8 mouse cellular contexts compared by ENCODE assay signal in the genomic region with DNA sequence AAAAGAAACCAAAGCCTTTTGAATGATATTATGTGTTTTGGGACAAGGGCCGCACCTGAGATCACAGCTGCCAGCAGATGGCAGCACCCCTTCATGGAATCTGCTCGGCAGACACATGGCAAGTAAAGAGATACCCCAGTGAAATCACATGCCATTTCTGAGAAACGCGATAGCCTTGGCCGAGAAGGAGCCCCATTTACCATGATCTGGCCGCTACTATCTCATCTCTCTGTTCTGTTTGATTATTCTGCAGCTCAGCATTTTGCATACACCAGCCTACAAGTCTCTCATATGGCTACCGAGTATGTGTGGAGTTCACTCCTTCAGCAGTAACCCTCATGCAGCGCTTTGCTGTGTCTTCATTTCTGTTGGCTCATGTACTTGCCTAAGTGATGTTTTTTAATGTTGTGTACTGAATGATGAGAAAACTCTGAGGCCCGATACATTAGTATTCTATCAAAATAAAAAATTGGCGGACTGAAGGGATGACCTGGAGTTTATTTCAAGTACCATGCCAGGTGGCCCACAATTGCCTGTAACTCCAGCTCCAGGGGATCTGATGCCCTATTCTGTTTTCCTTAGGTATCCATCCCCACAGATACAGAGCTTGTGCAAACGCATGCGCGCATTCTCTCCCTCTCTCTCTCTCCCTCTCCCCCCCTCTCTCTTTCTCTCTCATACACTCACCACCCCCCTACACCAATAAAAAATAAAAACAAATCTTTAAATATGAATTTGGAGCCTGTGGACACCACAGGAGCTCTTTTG.
DNase-seq lines count a peak whose midpoint lies in the region; ATAC-seq and TF ChIP-seq lines count a peak whose summit lies in the region.

No protein-coding gene starts in this region.

- peak; percentile 37 to 90 for TF ChIP-seq CTCF in CH12.LX (conservative IDR thresholded peaks at IDR 0.05 in 1 of 2, IDR thresholded peaks at IDR 0.05 in 1 of 2; ENCODE audit: low read depth in 2 of 2, low read length in 2 of 2)
- TF ChIP-seq CTCF in brain, embryonic 14.5 days (IDR thresholded peaks at IDR 0.05; ENCODE audit: borderline replicate concordance, extremely low read depth, insufficient read depth, insufficient read length) = peak; percentile 92
- TF ChIP-seq CTCF in lung, adult 2 months (IDR thresholded peaks at IDR 0.05; ENCODE audit: insufficient read depth, low read length) = peak; percentile 86

- in situ Hi-C loops in CH12.LX (cut with MboI; ENCODE audit: low pct_ligation_motif_present, low pct_unique_long_range_greater_than_20kb, low sequenced_read_pairs) = loop anchor here (25.0 kb wide), 1 partner anchor 848 kb away; no protein-coding TSS in a partner anchor

- no peak for ATAC-seq in heart, embryonic 15.5 days (replicated peaks; ENCODE audit: insufficient number of reproducible peaks, insufficient read depth, low FRiP score, low read depth)
- ATAC-seq in neutrophil, adult 5-6 weeks (ENCODE audit: extremely low read depth, insufficient number of reproducible peaks, low FRiP score, poor library complexity, severe bottlenecking) = peak; percentile 58; the same call in 1 of the 2 replicates

- H3K4me2 ChIP-seq in CH12.LX (ENCODE audit: insufficient read depth, low read depth, poor library complexity, severe bottlenecking) = peak overlapping the region; percentile 50
- H3K4me2 ChIP-seq in heart, embryonic 15.5 days = peak overlapping the region; percentile 41

- peak; percentile 85 for DNase-seq in CH12.LX (ENCODE audit: extremely low read depth)
- DNase-seq in brain, embryonic 14.5 days (ENCODE audit: low read depth) = peak; percentile 92
- peak; percentile 75 for DNase-seq in forebrain, embryonic 10.5 days (ENCODE audit: extremely low spot score, low spot score)
- DNase-seq in kidney, postnatal 36 days = peak; percentile 43 to 85
- DNase-seq in lung, adult 2 months = peak; percentile 66
- peak; percentile 88 for DNase-seq in testis, postnatal 10 days (ENCODE audit: low spot score)

- no peak for TF ChIP-seq EP300 in CH12.LX (IDR thresholded peaks at IDR 0.05; ENCODE audit: low read length)

- no peak for TF ChIP-seq POLR2A in CH12.LX (IDR thresholded peaks at IDR 0.05; ENCODE audit: low read depth, low read length)
- TF ChIP-seq POLR2A in brain, embryonic 14.5 days (IDR thresholded peaks at IDR 0.05; ENCODE audit: borderline replicate concordance, extremely low read depth, insufficient read depth, insufficient read length, poor library complexity, severe bottlenecking) = no peak
- no peak for TF ChIP-seq POLR2A in lung, adult 2 months (IDR thresholded peaks at IDR 0.05; ENCODE audit: borderline replicate concordance, extremely low read depth, low read depth, low read length)

- H3K27ac ChIP-seq in CH12.LX (ENCODE audit: insufficient read depth, low read depth) = no peak overlapping the region
- no peak overlapping the region for H3K27ac ChIP-seq in forebrain, embryonic 10.5 days
- no peak overlapping the region for H3K27ac ChIP-seq in heart, embryonic 15.5 days

- no peaks in the 10 kb centered on the region for H3K36me3 ChIP-seq in CH12.LX (replicated peaks in 1 of 2; ENCODE audit: control insufficient read depth in 1 of 2, insufficient read depth in 1 of 2, low read length in 1 of 2)
- H3K36me3 ChIP-seq in forebrain, embryonic 10.5 days (replicated peaks) = 0 out of 2 replicates have a peak, but pooled peaks cover 4% of the 10 kb centered on the region
- no peaks in the 10 kb centered on the region for H3K36me3 ChIP-seq in heart, embryonic 15.5 days

- 43% methylated on average over 13 of the region's 13 CpGs for WGBS in forebrain, embryonic 10.5 days
- WGBS in heart, embryonic 15.5 days = 43% methylated on average over 13 of the region's 13 CpGs
- WGBS in lung, adult 2 months = 43% methylated on average over 13 of the region's 13 CpGs

- peak overlapping the region; percentile 40; the same call in 1 of the 2 replicates for H3K9ac ChIP-seq in CH12.LX (ENCODE audit: insufficient read depth, low read depth)
- H3K9ac ChIP-seq in heart, embryonic 15.5 days = no peak overlapping the region

- TF ChIP-seq RAD21 in CH12.LX (IDR thresholded peaks at IDR 0.05; ENCODE audit: low read depth, low read length) = peak; percentile 96

- peaks cover 13 to 30% of the 10 kb centered on the region in 2 experiments for H3K4me1 ChIP-seq in CH12.LX (ENCODE audit: control insufficient read depth in 1 of 2, insufficient read depth in 2 of 2)
- H3K4me1 ChIP-seq in forebrain, embryonic 10.5 days = 0 out of 2 replicates have a peak, but pooled peaks cover 3% of the 10 kb centered on the region
- no peaks in the 10 kb centered on the region; the same call in 1 of the 2 replicates for H3K4me1 ChIP-seq in heart, embryonic 15.5 days (replicated peaks)
- no peaks in the 10 kb centered on the region for H3K4me1 ChIP-seq in lung, adult 2 months (ENCODE audit: control insufficient read depth, insufficient read depth, low read length)

- no peaks in the 10 kb centered on the region for H3K27me3 ChIP-seq in CH12.LX (replicated peaks)
- H3K27me3 ChIP-seq in forebrain, embryonic 10.5 days (ENCODE audit: poor library complexity, severe bottlenecking) = no peaks in the 10 kb centered on the region
- H3K27me3 ChIP-seq in heart, embryonic 15.5 days = no peaks in the 10 kb centered on the region

- peaks cover 6% of the 10 kb centered on the region for H3K9me3 ChIP-seq in CH12.LX (replicated peaks; ENCODE audit: low read length)
- H3K9me3 ChIP-seq in forebrain, embryonic 10.5 days = peaks cover 15% of the 10 kb centered on the region
- peaks cover 4% of the 10 kb centered on the region; the same call in 1 of the 2 replicates for H3K9me3 ChIP-seq in heart, embryonic 15.5 days (replicated peaks)

- no peaks in the 10 kb centered on the region for H3K79me2 ChIP-seq in CH12.LX (replicated peaks; ENCODE audit: control insufficient read depth, extremely low read depth, insufficient read depth, poor library complexity, severe bottlenecking)

- H3K4me3 ChIP-seq in CH12.LX (replicated peaks in 1 of 3; ENCODE audit: low read depth in 2 of 3, low read length in 2 of 3, poor library complexity in 1 of 3) = no peak overlapping the region
- no peak overlapping the region for H3K4me3 ChIP-seq in forebrain, embryonic 10.5 days
- 0 out of 2 replicates have a peak overlapping the region, but pooled peaks have one; percentile 7 for H3K4me3 ChIP-seq in heart, embryonic 15.5 days
- no peak overlapping the region for H3K4me3 ChIP-seq in lung, adult 2 months (replicated peaks; ENCODE audit: extremely low read depth, low read depth, low read length)

- dilution Hi-C loops in CH12.LX (cut with MboI; ENCODE audit: extremely low pct_ligation_motif_present, extremely low pct_unique_long_range_greater_than_20kb, low sequenced_read_pairs) = no loop called here

TF ChIP-seq in CH12.LX, 34 proteins besides CTCF, POLR2A, EP300 and RAD21:
- TF ChIP-seq NELFE (IDR thresholded peaks at IDR 0.05; ENCODE audit: low read depth, low read length) (no peak), E2F4 (IDR thresholded peaks at IDR 0.05; ENCODE audit: insufficient replicate concordance, low read depth, low read length) (no peak), JUND (conservative IDR thresholded peaks at IDR 0.05; ENCODE audit: low read depth, low read length) (no peak), MYC (IDR thresholded peaks at IDR 0.05; ENCODE audit: low read depth, low read length) (peak; percentile 99), UBTF (IDR thresholded peaks at IDR 0.05; ENCODE audit: low read depth, low read length) (no peak), HCFC1 (IDR thresholded peaks at IDR 0.05; ENCODE audit: low read depth, low read length) (no peak), ZC3H11A (IDR thresholded peaks at IDR 0.05; ENCODE audit: low read depth, low read length) (peak; percentile 34; the same call in 1 of the 2 replicates), USF1 (IDR thresholded peaks at IDR 0.05; ENCODE audit: low read depth, low read length) (no peak), MAX (IDR thresholded peaks at IDR 0.05; ENCODE audit: low read length) (peak; percentile 88), ZMIZ1 (IDR thresholded peaks at IDR 0.05; ENCODE audit: low read depth, low read length) (no peak), ELF1 (IDR thresholded peaks at IDR 0.05; ENCODE audit: low read depth, low read length) (no peak), TCF12 (IDR thresholded peaks at IDR 0.05; ENCODE audit: low read depth, low read length) (no peak), SMC3 (IDR thresholded peaks at IDR 0.05; ENCODE audit: low read depth, low read length) (peak; percentile 89), MEF2A (IDR thresholded peaks at IDR 0.05; ENCODE audit: borderline replicate concordance, low read depth, low read length) (no peak), GABPA (IDR thresholded peaks at IDR 0.05; ENCODE audit: insufficient replicate concordance, low read depth, low read length) (no peak), USF2 (conservative IDR thresholded peaks at IDR 0.05; ENCODE audit: low read depth, low read length) (no peak), IRF4 (IDR thresholded peaks at IDR 0.05; ENCODE audit: low read depth, low read length) (no peak), SIN3A (IDR thresholded peaks at IDR 0.05; ENCODE audit: low read length) (no peak), ETS1 (conservative IDR thresholded peaks at IDR 0.05; ENCODE audit: low read depth, low read length) (no peak), MAZ (IDR thresholded peaks at IDR 0.05; ENCODE audit: low read depth, low read length) (no peak), KAT2A (IDR thresholded peaks at IDR 0.05; ENCODE audit: insufficient replicate concordance, low read length) (no peak), ZNF384 (IDR thresholded peaks at IDR 0.05; ENCODE audit: low read depth, low read length) (no peak), TBP (conservative IDR thresholded peaks at IDR 0.05; ENCODE audit: low read depth, low read length) (no peak), PAX5 (IDR thresholded peaks at IDR 0.05; ENCODE audit: low read length) (no peak), ZKSCAN1 (IDR thresholded peaks at IDR 0.05; ENCODE audit: borderline replicate concordance, low read depth, low read length) (no peak), NRF1 (IDR thresholded peaks at IDR 0.05; ENCODE audit: low read depth, low read length) (no peak), BHLHE40 (IDR thresholded peaks at IDR 0.05; ENCODE audit: low read depth, low read length) (0 out of 2 replicates have a peak, but pooled peaks have one; percentile 16), RCOR1 (conservative IDR thresholded peaks at IDR 0.05; ENCODE audit: low read depth, low read length) (no peak), JUN (IDR thresholded peaks at IDR 0.05; ENCODE audit: insufficient read depth, low read depth, low read length) (no peak), MAFK (IDR thresholded peaks at IDR 0.05; ENCODE audit: insufficient replicate concordance, low read length) (no peak), CHD1 (IDR thresholded peaks at IDR 0.05; ENCODE audit: low read depth, low read length) (no peak)
